Mouse (Mus musculus): ENCODE data around the gene Meis3.

GRCm38 (mm10) chr7:16146489-16147410 lies 28.1 kb upstream of the Meis3 start:
- TF ChIP-seq CTCF (IDR thresholded peaks at IDR 0.05; ENCODE audit: extremely low read depth, insufficient read length, insufficient replicate concordance, low read depth, low read length) (no peak), POLR2A (IDR thresholded peaks at IDR 0.05; ENCODE audit: low read depth, low read length) (no peak)
